Comparison of ENCODE assay signal across 15 mouse cellular contexts in genomic region chr6:30404671-30405070, GRCm38 (mm10). TPM values are rescaled to one million over a fixed set of nuclear protein-coding genes. Genes with fewer than 3 reads are reported as not detected.
A peak's percentile ranks its signal among the peaks of the same experiment; 100 is the strongest.
DNase-seq lines count a peak whose midpoint lies in the region; ATAC-seq and TF ChIP-seq lines count a peak whose summit lies in the region.
"Had no signal": no experiment of that assay in that cellular context is flagged by ENCODE, and none has a peak within 500 bp of the region (broad histone marks: within the 10 kb centered on the region; RNA-seq: fewer than 3 reads in every experiment).

No protein-coding gene starts in this region.

- no peak for TF ChIP-seq CTCF in gastrocnemius, adult 2 months (IDR thresholded peaks at IDR 0.05)

- H3K27me3 ChIP-seq in heart, embryonic 12.5 days (replicated peaks), result no peaks in the 10 kb centered on the region
- H3K27me3 ChIP-seq in neural tube, embryonic 12.5 days (replicated peaks), result no peaks in the 10 kb centered on the region
- no peaks in the 10 kb centered on the region for H3K27me3 ChIP-seq in limb, embryonic 10.5 days (ENCODE audit: low read depth, poor library complexity, severe bottlenecking)
- H3K27me3 ChIP-seq in neural tube, embryonic 14.5 days (ENCODE audit: control insufficient read depth, insufficient read depth, low read length), result no peaks in the 10 kb centered on the region
- H3K27me3 ChIP-seq: embryonic facial prominence, embryonic 15.5 days had no signal

- H3K27ac ChIP-seq in heart, embryonic 12.5 days (ENCODE audit: poor library complexity, severe bottlenecking), result peak overlapping the region; percentile 47
- no peak overlapping the region for H3K27ac ChIP-seq in neural tube, embryonic 12.5 days
- H3K27ac ChIP-seq in limb, embryonic 10.5 days, result peak overlapping the region; percentile 98; the same call in 1 of the 2 replicates
- no peak overlapping the region for H3K27ac ChIP-seq in neural tube, embryonic 14.5 days (ENCODE audit: low read depth, low read length)
- H3K27ac ChIP-seq in gastrocnemius, adult 2 months, result no peak overlapping the region
- H3K27ac ChIP-seq: embryonic facial prominence, embryonic 15.5 days had no signal

- 59% methylated on average over 5 of the region's 5 CpGs for WGBS in heart, embryonic 12.5 days
- WGBS in neural tube, embryonic 12.5 days, result 82% methylated on average over 5 of the region's 5 CpGs
- WGBS in limb, embryonic 10.5 days, result 88% methylated on average over 5 of the region's 5 CpGs
- 79% methylated on average over 5 of the region's 5 CpGs for WGBS in neural tube, embryonic 14.5 days

- H3K4me3 ChIP-seq in heart, embryonic 12.5 days, result no peak overlapping the region
- H3K4me3 ChIP-seq in neural tube, embryonic 12.5 days, result no peak overlapping the region
- no peak overlapping the region for H3K4me3 ChIP-seq in limb, embryonic 10.5 days
- H3K4me3 ChIP-seq in neural tube, embryonic 14.5 days (ENCODE audit: low read depth, low read length), result no peak overlapping the region
- no peak overlapping the region for H3K4me3 ChIP-seq in gastrocnemius, adult 2 months
- H3K4me3 ChIP-seq: embryonic facial prominence, embryonic 15.5 days had no signal

- intact Hi-C loops in heart, postnatal 14 days (cut with DNase I), result loop anchor here (1.0 to 5.0 kb wide), 2 partner anchors 56 to 628 kb away; no protein-coding TSS in a partner anchor
- intact Hi-C loops in gastrocnemius, adult 2 months (cut with DNase I), result loop anchor here (2.0 to 10.0 kb wide), 3 partner anchors 64 to 630 kb away; no protein-coding TSS in a partner anchor

- peaks cover 4% of the 10 kb centered on the region; the same call in 1 of the 2 replicates for H3K36me3 ChIP-seq in heart, embryonic 12.5 days
- H3K36me3 ChIP-seq in neural tube, embryonic 12.5 days, result no peaks in the 10 kb centered on the region
- peaks cover 31% of the 10 kb centered on the region for H3K36me3 ChIP-seq in limb, embryonic 10.5 days
- no peaks in the 10 kb centered on the region for H3K36me3 ChIP-seq in neural tube, embryonic 14.5 days (ENCODE audit: control insufficient read depth, insufficient read depth, low read length)

- peaks cover 7% of the 10 kb centered on the region; the same call in 1 of the 2 replicates for H3K4me1 ChIP-seq in heart, embryonic 12.5 days (replicated peaks)
- peaks cover 4% of the 10 kb centered on the region; the same call in 1 of the 2 replicates for H3K4me1 ChIP-seq in neural tube, embryonic 12.5 days
- peaks cover 22% of the 10 kb centered on the region for H3K4me1 ChIP-seq in limb, embryonic 10.5 days
- H3K4me1 ChIP-seq in neural tube, embryonic 14.5 days (ENCODE audit: control insufficient read depth, insufficient read depth, low read length), result peaks cover 9% of the 10 kb centered on the region

- no peak overlapping the region for H3K4me2 ChIP-seq in heart, embryonic 12.5 days
- H3K4me2 ChIP-seq in neural tube, embryonic 12.5 days (replicated peaks), result 0 out of 2 replicates have a peak overlapping the region, but pooled peaks have one; percentile 33
- peak overlapping the region; percentile 37 for H3K4me2 ChIP-seq in neural tube, embryonic 14.5 days (ENCODE audit: low read depth, low read length)
- H3K4me2 ChIP-seq: embryonic facial prominence, embryonic 15.5 days; lung, embryonic 14.5 days had no signal

- no peak for DNase-seq in heart, postnatal 14 days
- DNase-seq in neural tube, embryonic 10.5 days (ENCODE audit: extremely low spot score, low spot score), result no peak
- DNase-seq in limb, embryonic 10.5 days (ENCODE audit: low spot score), result no peak
- no peak for DNase-seq in gastrocnemius, adult 2 months
- no peak for DNase-seq in cerebellum, postnatal 4 days (ENCODE audit: low spot score in 2 of 2)
- DNase-seq: cerebellum, postnatal 10 days; kidney, adult 9 months; layer of hippocampus, postnatal 36 days; lung, embryonic 14.5 days; thymus, postnatal 25 days had no signal

- H3K9me3 ChIP-seq in heart, embryonic 12.5 days (replicated peaks), result no peaks in the 10 kb centered on the region
- H3K9me3 ChIP-seq in neural tube, embryonic 12.5 days, result no peaks in the 10 kb centered on the region
- no peaks in the 10 kb centered on the region for H3K9me3 ChIP-seq in limb, embryonic 10.5 days (replicated peaks)
- no peaks in the 10 kb centered on the region for H3K9me3 ChIP-seq in neural tube, embryonic 14.5 days (ENCODE audit: control insufficient read depth, low read length)
- H3K9me3 ChIP-seq: embryonic facial prominence, embryonic 15.5 days had no signal

- no peak overlapping the region for H3K9ac ChIP-seq in heart, embryonic 12.5 days
- no peak overlapping the region for H3K9ac ChIP-seq in neural tube, embryonic 12.5 days
- peak overlapping the region; percentile 22; the same call in 1 of the 2 replicates for H3K9ac ChIP-seq in neural tube, embryonic 14.5 days (replicated peaks; ENCODE audit: low read depth, low read length)
- H3K9ac ChIP-seq: embryonic facial prominence, embryonic 15.5 days; lung, embryonic 14.5 days had no signal

- no peak for ATAC-seq in heart, embryonic 12.5 days (ENCODE audit: insufficient number of reproducible peaks, low FRiP score)
- no peak for ATAC-seq in neural tube, embryonic 12.5 days (ENCODE audit: low FRiP score, low read depth)
- no peak for ATAC-seq in neural tube, embryonic 14.5 days (ENCODE audit: low read depth)
- ATAC-seq: activated CD4-positive, CD25-positive, alpha-beta regulatory T cell, adult 4 months had no signal

RNA-seq across cellular contexts. Expression of gene Klhdc10, which starts 3.0 kb away (rescaled TPM):
- polyA plus RNA-seq in heart, embryonic 12.5 days (2016; fragmentation: Nextera tagmentation; extraction: Ambion mirVana), result 34.3 and 38.8 TPM in 2 replicates
- 10 to 100 TPM; 58.4 to 60.8 TPM for total RNA-seq in heart, postnatal 14 days (2021)
- polyA plus RNA-seq in neural tube, embryonic 12.5 days (2016; fragmentation: Nextera tagmentation; extraction: Ambion mirVana), result 36.7 and 42.8 TPM in 2 replicates
- 46.2 and 49.2 TPM in 2 replicates for polyA plus RNA-seq in limb, embryonic 10.5 days (2016; fragmentation: Nextera tagmentation; extraction: Ambion mirVana)
- 47.5 and 49.7 TPM in 2 replicates for polyA plus RNA-seq in neural tube, embryonic 14.5 days (2014; fragmentation: Nextera tagmentation; extraction: Ambion mirVana)
- 10 to 100 TPM; 35.8 to 44.4 TPM for total RNA-seq in gastrocnemius, adult 2 months (2021)

RNA-seq across cellular contexts. Expression of gene Zc3hc1, which starts 13.8 kb away (rescaled TPM):
- polyA plus RNA-seq in heart, embryonic 12.5 days (2016; fragmentation: Nextera tagmentation; extraction: Ambion mirVana), result 44.0 and 48.4 TPM in 2 replicates
- total RNA-seq in heart, postnatal 14 days (2021), result 10 to 100 TPM; 15.5 to 17.2 TPM
- polyA plus RNA-seq in neural tube, embryonic 12.5 days (2016; fragmentation: Nextera tagmentation; extraction: Ambion mirVana), result 62.9 and 64.7 TPM in 2 replicates
- 91.3 and 95.9 TPM in 2 replicates for polyA plus RNA-seq in limb, embryonic 10.5 days (2016; fragmentation: Nextera tagmentation; extraction: Ambion mirVana)
- polyA plus RNA-seq in neural tube, embryonic 14.5 days (2014; fragmentation: Nextera tagmentation; extraction: Ambion mirVana), result 62.3 and 66.9 TPM in 2 replicates
- total RNA-seq in gastrocnemius, adult 2 months (2021), result 10 to 100 TPM; 15.5 to 19.3 TPM

Comparison
In these comparisons a context has a peak if more than half of its experiments do, and no peak if none do; other contexts are left out.
1. H3K27ac ChIP-seq: peak in heart, embryonic 12.5 days (single experiment) and limb, embryonic 10.5 days (single experiment); none in neural tube, embryonic 12.5 days (single experiment), neural tube, embryonic 14.5 days (single experiment) and gastrocnemius, adult 2 months (single experiment).